Mouse (Mus musculus) megakaryocyte progenitor cell, adult 5-6 weeks (primary cell): ENCODE measurements around the gene Cd7. TPM values are rescaled to one million over a fixed set of nuclear protein-coding genes. Genes with fewer than 3 reads are reported as not detected.
"Not testable (repeated sequence)": the region's sequence is repeated elsewhere in the genome, so short reads cannot be mapped to it uniquely, and the experiment has no call there.

Source experiments
- ATAC-seq: replicated peaks from 2 replicates; pipeline ENCODE4 v1.8.0; 2016; ENCODE audit warnings: mild to moderate bottlenecking, moderate TSS enrichment, inconsistent platforms; ENCODE audit not compliant: poor library complexity
- total RNA-seq, 2 experiments: library from RNA; stranded (forward) in 1 of 2; stranded (reverse) in 1 of 2; fragments of 157-497, 149-512 nt in 1 of 2; fragments of 200-1000 nt in 1 of 2; gene quantifications; 2 replicates each; pipeline versions ENCODE4 v1.2.3 to v1.2.4; 2015 to 2017

Gene Cd7
- total RNA-seq (2015) (0.44 and 0.59 TPM in 2 replicates), total RNA-seq (2017) (0.29 TPM in 1 of 2 replicates, not detected in the other)

DNA sequence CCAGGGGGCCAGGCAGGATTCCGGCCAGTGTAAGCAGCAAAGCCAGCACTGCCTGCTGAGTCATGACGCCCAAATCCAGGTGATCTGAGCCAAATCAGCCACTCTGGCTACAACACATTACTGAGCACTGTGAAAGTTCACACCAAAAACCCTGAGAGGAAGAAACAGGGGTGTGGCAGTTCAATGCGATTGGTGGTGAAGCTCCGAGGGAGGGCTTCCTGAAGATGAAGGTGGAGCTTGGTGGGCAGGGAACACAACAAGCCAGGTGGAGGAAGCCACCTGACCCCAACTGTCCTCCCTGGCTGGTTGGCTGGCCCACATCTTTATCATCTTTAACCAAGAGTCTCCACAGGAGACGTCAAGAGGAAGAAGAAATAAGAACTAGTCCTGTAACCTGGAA is at the start of gene Cd7:
Cd7 (minus strand) TSS at position 117 of the 400 bp plus-strand sequence.
- ATAC-seq, result peak; percentile 30

DNA sequence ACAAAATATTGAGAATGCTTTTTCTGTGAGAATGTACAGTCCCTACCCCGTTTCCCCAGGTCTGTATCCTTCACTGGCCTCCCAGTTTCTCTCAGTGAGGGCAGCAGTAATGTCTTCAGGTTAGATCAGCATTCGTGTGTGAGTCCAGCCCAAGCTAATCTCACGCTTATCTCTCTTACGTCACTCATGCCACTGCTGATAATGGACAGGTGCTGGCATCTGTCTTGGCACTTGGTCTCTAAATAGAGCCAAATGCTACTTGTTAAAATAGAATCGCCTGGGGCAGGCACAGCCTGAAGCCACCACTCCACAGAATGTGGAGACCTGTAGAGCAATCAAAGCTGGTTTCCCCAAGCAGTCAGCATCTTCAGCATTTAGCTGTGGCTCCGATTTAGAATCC is 49.8 kb upstream of the Cd7 start:
- ATAC-seq, result no peak

DNA sequence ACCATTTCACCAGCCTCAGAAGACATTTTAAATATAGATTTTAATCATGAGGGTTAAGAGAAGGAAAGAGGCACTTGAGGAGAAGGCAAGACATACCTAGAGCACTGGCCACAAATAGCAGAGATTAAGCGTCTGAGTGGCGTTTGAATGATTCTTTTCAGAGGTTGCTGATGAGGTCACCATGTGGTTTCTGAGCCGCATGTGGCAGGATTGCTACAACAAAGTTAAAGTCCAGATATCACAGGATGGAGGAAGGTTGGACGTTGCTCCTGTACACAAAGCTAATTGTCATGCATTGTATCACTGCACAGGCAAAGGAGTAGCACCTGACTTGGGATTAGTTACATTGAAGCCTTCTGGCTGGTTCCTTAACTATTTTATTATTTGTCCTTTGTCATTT is 47.1 kb upstream of the Cd7 start:
- ATAC-seq, result no peak

DNA sequence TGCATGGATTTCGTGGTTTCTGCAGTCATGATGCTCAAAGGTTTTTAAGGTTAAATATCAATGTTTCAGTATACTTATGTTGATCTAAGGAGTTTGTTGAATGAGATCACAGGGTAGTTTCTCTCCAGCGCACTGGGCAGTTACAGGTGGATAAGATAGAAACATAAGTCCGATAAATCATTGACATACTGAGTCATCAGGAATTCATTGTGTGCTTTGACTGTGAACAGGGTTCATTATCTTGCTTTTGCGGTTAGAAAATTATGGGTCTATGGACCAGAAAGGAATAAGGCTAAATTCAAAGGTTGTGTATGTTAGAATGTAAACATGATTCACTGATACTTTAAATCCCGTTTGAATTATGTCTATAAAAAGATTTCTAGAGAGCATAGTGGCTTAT is 46.0 kb upstream of the Cd7 start:
- ATAC-seq, result no peak

DNA sequence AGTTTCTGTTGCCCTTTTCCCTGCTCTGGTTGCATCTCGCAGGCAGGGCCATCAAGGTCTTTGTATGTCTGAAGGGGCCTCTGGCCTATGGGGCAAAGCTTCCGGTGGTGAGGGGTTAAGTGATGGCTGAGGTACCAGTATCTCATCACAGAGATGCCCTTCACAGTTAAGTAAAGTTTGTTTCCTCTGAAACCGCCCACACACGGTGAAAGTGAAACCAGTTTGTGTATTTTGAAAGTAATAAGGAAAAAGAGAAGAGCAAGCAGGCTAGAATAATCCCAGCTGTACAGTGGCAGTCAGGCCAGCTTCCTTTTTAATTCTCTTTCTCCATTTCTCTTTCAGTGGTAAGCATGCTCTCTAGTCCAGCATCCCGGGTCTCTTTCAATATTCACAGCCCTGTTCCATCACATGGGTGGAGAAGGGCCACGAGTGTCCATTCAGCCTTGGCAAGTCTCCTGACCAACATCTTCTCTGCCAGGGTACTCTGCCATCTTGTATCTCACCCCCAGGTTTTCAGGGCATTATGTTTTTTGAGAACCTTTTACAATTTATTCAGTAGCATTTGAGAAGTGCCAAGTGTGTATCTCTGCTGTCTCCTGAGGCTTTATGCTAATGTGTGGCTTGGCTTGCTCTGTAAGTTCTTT is 43.8 kb upstream of the Cd7 start:
- peak; percentile 62 for ATAC-seq

DNA sequence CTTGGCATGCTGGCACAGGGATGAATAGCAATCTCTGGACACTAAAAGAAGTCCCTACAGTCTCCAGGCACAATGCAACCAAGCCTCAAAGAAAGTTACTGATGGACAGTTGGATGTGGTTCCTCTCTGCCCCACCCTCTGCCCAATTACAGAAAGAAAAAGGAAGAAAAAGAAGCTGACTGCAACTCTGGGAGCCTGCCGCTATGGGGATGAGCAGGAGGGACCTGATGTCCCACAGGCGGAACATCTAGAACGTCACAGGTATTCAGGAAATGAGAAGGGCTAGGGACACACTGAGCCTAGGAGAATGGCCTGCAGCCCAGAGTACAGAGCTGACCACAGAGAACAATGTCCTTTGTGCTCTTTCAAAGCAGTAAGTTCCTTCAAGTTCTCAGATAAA is 43.0 kb upstream of the Cd7 start:
- peak; percentile 44 for ATAC-seq

DNA sequence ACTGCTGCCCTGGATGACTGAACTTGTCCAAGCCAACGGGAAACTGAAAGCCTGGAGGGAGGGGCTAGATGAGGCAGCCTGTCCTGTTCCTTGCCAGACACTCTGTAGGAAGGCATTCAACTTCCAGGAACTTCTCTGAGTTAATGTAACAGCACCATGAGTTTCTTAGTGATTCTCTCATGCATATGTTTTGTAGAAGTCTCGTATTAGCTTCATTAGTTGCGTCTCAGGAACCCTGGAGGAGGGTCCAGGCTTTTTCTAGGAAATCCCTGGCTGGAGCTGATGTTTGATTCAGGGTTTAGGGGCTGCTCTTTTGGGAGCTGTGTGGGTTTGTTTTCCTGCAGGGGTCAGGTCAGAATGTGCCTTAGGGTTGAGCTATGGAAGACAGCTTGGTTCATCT is 41.9 kb upstream of the Cd7 start, which contains the start of gene Sectm1a:
Sectm1a (minus strand) TSS at position 101 of the 400 bp plus-strand sequence.
- no peak for ATAC-seq

DNA sequence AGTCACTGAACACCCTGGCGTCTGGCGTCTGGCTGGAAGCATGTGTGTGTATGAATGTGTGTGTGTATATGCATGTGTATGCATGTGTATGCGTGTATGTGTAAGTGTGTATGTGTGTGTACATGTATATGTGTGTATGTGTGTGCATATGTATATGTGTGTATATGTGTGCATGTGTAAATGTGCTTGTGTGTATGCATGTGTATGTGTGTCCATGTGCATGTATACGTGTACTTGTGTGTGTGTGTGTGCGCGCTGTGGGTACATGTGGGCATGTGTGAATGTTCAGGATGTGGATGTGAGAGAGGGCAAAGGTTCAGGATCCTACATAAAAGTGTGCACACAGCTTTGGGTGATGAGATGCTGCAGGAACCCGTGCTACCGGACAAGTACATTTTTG is 41.1 kb upstream of the Cd7 start:
- no peak for ATAC-seq

DNA sequence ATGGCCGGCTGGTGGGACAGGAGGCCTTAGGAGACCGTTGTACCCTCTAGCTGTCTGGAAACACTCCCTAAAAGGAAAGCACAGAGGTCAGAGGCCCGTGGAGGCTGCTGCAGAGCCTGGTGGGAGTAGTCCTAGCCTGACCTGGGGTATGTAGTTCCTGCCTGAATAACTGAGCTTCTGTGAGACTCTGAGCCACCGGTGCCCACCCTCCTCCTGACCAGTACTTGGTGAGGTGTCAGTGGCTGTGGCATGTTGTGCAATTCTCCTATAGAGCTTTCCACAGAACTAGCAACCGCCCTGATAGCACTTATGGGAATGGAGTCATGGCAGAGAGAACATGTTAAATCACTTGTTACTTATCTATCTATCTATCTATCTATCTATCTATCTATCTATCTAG is 36.4 kb upstream of the Cd7 start:
- peak; percentile 52 for ATAC-seq

DNA sequence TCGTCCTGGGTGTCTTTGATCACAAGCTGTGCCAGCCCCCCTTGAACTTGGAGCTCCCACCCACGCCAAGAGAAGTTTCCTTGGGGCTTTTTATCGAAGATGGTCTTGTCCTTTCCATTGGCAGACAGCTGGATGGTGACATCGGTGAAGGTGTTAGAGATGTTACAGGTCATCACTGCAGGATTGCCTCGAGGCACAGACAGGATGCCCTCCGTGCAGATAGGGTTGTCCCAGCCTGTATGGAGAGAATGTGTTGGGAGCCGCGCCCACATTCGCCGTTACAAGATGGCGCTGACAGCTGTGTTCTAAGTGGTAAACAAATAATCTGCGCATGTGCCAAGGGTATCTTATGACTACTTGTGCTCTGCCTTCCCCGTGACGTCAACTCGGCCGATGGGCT is 30.4 kb upstream of the Cd7 start:
- not testable (repeated sequence) for ATAC-seq

DNA sequence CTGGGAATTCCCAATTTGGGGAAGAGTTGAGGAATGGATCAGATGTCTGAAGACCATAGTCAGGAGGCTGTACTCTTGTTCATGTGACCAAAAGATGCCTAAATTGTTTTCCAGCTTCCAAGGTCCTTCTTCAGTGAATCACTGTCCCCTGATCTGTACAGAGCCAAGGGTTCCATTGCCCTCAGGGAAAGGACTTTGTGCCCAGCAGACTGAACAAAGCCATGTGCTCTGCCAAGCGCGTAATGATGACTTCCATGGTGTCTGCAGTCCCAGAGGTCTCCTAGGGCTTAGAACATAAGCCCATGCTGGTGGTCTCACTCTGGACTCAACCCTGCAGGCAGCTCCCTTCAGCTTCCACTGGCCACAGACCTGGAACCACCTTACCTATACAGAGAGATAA is 28.7 kb upstream of the Cd7 start:
- no peak for ATAC-seq

DNA sequence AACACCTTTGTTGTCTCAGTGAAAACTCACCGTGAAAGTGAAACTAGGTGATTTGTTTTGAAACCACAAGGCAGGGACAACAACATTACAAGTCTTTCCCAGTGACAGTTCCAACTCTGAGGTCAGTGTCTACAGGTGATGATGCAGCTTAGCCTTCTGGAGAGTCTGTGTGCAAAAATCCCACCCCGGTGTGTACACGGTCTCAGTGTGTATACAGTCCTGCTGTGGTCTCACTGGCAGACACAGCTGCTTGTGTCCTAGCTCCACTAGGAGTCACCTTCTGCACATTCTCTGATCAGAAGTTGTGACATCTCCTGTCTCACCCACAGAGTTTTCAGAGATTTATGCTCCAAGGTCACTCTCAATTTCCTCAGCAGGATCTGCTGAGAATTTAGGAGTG is 25.0 kb upstream of the Cd7 start:
- ATAC-seq, result no peak

DNA sequence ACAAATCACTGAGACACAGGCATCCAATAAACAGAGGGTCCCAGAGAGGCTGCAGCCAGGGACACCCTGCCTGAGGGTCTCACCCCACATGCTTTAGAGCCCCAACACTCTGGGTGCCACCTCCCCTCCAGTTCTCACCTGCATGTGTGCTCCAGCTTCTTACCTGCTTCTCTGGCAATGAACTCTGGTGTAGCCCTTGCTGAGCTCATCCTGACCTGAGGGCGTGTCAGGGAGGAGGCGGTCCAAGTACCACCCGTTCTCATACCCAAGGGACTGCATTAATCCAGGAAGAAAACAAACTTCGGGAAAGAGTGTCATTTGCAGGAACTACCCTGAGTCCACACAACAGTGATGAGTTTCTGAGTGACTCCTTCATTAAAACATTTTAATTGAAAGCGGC is 24.2 kb upstream of the Cd7 start, which contains the start of gene Sectm1b:
Sectm1b (minus strand) TSS at position 191 of the 400 bp plus-strand sequence.
- no peak for ATAC-seq

DNA sequence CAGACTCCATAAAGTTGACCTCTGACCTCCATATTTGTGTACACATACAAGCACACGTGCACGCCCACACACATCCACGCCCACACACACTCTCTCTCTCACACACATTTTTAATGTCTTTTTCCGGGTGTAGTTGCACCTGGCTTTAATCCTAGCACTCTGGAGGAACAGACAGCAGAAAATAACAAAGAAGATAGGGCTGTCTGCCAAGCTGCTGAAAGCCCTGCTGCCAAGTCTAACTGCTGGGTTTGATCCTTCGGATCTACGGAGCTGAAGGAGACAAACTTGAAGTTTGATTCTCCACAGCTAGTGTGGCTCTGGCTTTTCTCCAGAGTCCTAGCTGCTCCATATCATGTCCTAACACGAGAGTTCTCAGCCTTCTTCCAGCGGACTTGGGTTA is 22.4 kb upstream of the Cd7 start:
- no peak for ATAC-seq

DNA sequence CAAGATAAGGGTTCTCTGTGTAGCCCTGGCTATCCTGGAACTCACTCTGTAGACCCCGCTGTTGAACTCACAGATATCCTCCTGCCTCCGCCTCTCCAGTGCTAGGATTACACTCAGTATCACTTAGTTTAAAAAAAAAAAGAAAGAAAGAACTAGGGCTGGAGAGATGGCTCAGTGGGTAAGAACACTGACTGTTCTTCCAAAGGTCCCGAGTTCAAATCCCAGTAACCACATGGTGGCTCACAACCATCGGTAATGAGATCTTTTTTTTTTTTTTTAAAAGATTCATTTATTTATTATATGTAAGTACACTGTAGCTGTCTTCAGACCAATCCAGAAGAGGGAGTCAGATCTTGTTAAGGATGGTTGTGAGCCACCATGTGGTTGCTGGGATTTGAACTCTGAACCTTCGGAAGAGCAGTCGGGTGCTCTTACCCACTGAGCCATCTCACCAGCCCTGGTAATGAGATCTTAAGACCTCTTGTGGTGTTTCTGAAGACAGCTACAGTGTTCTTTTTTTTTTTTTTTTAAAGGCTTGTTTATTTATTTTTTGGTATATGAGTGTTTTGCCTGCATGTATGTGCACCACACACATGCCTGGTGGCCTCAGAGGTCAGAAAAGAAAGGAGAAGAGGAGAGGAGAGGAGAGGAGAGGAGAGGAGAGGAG is 21.3 kb upstream of the Cd7 start:
- ATAC-seq, result not testable (repeated sequence)

DNA sequence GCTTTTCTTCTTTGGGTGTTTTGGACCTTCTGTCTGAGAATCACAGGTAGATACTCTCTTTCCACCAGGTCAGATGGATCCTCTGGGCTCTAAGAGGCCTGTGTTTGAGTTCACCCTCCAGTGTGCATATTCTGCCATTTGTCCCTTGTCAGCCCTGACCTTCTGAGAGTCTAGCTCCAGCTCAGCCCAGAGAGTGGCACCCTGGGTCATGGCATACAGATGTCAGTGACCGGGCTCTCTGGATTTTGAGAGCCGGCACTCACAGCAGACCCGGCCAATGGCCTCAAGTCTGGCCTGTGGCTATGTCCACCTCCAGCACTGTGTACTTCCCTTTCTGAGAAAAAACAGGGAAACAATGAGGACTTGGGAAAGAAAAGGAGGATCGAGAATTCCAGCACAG is 20.3 kb upstream of the Cd7 start:
- no peak for ATAC-seq

DNA sequence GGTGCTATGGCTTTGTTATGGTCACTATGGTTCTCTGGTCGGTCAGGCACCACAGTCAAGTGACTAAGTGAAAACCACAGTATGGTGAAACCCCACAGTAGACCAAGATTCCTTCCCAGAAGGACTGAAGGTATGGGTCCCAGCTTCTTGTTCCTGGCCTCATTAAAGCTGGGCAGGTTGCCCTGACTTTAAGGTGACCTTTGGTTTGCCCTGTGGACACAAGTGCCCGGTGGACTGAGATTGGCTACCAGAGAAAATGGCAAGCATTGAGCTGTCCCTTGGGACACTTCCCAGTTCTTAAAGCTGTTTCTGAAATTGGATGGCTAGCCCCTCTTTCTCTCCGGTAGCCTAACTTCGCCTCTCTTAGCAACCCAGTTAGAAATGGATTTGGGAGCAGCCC is 19.7 kb upstream of the Cd7 start:
- ATAC-seq, result no peak

DNA sequence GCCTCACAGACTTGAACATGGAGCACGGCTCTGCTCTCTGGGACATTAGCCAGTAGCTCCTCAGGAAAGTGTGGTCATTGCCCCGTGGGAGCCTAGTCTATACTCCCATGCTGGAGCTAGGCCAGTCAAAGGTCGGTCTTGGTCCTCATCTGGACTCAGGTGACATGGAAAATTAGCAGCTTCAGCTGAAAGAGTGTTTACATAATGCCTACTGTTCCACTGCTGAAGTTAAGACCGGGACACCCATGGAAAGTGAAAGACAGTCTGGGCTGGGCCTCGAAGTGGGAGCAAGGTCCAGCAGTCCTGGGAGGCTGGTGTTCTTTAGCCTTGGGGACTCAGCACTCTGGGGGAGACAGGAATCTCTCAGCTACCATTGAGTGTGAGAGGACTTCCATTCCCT is 18.9 kb upstream of the Cd7 start:
- no peak for ATAC-seq

DNA sequence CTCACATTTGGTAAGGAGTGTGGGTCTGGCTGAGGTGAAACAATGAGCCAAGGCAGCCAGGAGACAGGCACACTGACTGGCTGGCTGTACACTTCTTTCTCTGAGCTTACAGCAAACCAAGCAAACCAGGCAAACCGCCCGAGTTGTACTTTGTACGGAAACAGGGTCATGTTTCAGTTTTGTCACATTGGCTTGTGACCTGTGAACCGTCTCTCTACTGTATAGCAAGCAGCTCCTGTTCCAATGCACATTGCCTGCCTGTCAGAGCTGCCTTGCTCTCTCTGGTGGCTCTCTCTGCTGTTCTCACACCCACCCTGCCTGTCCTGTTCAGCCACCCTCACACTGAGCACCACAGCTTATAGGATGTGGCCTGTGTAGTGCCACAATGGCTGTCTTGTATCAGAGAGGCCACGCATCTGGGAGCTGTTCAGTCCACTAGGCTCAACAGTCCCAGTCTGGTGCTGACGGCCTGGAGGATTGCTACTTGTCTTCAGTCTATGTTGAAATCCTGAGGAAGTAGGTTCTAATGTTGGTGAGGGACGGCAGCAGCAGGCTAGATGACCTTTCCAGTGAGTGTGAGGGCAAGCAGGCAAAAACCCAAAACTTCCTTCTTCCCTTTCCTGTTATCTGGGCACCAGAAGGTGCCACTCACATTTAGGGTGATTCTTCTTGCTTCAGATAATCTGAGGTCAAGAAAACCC is 17.5 kb upstream of the Cd7 start:
- ATAC-seq, result peak; percentile 55

DNA sequence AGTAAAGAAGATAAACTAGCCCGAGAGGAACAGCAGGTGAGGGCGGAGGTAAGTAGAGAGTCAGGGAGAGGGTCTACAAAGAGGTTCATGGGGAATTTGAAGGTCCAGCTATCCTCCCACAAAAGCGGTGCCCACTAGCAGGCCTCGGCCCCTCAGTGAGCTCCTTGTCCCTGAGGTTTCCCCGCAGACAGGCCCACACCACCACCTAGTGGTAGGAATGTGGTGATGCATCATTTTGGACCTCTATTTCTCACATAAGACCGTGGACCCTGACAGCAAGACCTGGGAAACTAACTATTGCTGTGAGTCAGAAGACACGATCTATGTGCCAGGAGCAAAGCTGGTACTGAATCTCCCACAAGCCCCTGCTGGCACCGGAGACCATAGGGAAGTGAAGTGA is 14.3 kb upstream of the Cd7 start:
- ATAC-seq, result peak; percentile 97

DNA sequence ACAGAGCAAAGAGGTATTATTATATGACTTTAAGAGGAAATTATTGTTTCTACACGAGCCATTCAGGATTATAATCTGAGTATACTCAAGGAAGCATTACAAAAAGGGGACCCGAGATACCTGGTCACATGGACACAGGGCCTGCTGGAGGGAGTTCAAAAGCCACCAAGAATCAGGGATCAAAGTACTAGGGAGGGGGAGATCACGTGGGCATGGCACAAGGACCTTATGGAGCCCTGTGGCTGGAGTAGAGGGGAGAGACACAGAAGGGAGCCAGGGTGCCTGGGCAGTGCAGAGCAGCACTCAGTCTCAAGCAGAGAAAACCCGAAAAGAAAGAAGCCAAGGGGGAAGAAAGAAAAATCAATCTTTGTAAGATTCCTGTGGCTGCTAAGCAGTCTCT is 13.2 kb upstream of the Cd7 start:
- no peak for ATAC-seq

DNA sequence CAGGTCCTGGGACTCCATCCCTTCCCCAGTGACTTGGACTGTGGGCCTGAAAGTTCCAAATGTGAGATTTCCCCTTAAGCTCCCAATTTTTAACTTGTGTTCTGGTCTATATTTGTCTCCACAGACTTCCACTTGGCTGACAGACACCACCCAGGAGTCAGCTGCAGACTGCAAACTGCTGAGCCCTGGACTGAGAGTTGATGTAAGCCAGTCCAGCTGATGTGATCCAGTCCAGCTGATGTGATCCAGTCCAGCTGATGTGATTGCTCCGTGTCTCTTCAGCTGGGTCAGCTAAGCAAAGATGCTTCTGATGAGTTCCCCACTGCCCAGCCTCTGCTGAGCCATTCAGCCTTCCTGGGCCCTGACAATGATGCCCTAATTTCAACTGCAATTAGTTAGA is 12.6 kb upstream of the Cd7 start:
- no peak for ATAC-seq
